21 mouse cellular contexts compared by ENCODE assay signal in the genomic region with DNA sequence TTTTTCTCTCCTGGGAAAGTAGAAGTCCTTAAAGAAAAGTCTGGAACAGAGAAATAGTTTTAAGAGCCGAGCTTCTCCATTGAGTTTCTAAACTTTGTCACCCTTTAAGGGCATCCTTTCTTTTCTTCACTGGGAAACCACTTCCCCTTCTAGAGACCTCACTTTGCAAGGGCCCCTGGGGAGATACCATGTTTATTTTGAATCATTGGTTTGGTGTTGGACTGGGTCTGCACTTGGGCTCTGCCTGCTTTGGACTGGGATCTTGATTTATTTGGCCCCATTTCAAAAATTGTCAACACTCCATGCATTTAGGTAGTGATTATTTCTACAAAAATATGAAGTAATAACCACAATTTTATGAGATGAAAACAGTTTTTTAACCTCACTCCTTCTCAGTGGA.
DNase-seq lines count a peak whose midpoint lies in the region; ATAC-seq lines count a peak whose summit lies in the region.
"Had no signal": no experiment of that assay in that cellular context is flagged by ENCODE, and none has a peak within 500 bp of the region (broad histone marks: within the 10 kb centered on the region; RNA-seq: fewer than 3 reads in every experiment).

No protein-coding gene starts in this region.

- H3K9me3 ChIP-seq in heart, embryonic 16.5 days (replicated peaks; ENCODE audit: control insufficient read depth, low read length), result no peaks in the 10 kb centered on the region
- H3K9me3 ChIP-seq: embryonic facial prominence, embryonic 13.5 days; forebrain, embryonic 12.5 days; heart, embryonic 13.5 days; intestine, embryonic 15.5 days; midbrain, embryonic 13.5 days had no signal

- no peaks in the 10 kb centered on the region for H3K36me3 ChIP-seq in heart, embryonic 16.5 days (ENCODE audit: control insufficient read depth, insufficient read depth)
- H3K36me3 ChIP-seq: embryonic facial prominence, embryonic 13.5 days; forebrain, embryonic 12.5 days; heart, embryonic 13.5 days; intestine, embryonic 15.5 days; midbrain, embryonic 13.5 days had no signal

- no peak overlapping the region for H3K9ac ChIP-seq in heart, embryonic 16.5 days (ENCODE audit: low read length)
- H3K9ac ChIP-seq: embryonic facial prominence, embryonic 13.5 days; forebrain, embryonic 12.5 days; heart, embryonic 13.5 days; intestine, embryonic 15.5 days; midbrain, embryonic 13.5 days had no signal

- 43% methylated on average over 1 of the region's 1 CpGs for WGBS in heart, embryonic 16.5 days

- no peak overlapping the region for H3K4me3 ChIP-seq in heart, embryonic 16.5 days (ENCODE audit: low read length)
- H3K4me3 ChIP-seq: embryonic facial prominence, embryonic 13.5 days; erythroblast, embryonic 14.5 days; forebrain, embryonic 12.5 days; heart, adult 2 months; heart, embryonic 13.5 days; intestine, embryonic 15.5 days; midbrain, embryonic 13.5 days had no signal

- H3K4me1 ChIP-seq in heart, embryonic 16.5 days (ENCODE audit: control insufficient read depth, insufficient read depth, low read length), result 0 out of 2 replicates have a peak, but pooled peaks cover 2% of the 10 kb centered on the region
- H3K4me1 ChIP-seq: intestine, embryonic 15.5 days; midbrain, embryonic 13.5 days had no signal

- no peaks in the 10 kb centered on the region for H3K27me3 ChIP-seq in heart, embryonic 16.5 days (ENCODE audit: control insufficient read depth, insufficient read depth, low read length)
- H3K27me3 ChIP-seq: embryonic facial prominence, embryonic 13.5 days; heart, embryonic 13.5 days; intestine, embryonic 15.5 days; midbrain, embryonic 13.5 days had no signal

- no peak for DNase-seq in heart, postnatal 4 days
- peak; percentile 4 to 14 for DNase-seq in spleen, postnatal 36 days (ENCODE audit: low spot score in 2 of 2)
- DNase-seq in spleen, postnatal 10 days (ENCODE audit: low spot score in 2 of 2), result no peak
- DNase-seq in CD4-positive, CD25-positive, alpha-beta regulatory T cell, adult 2 months (ENCODE audit: low read depth, low spot score), result peak; percentile 7
- no peak for DNase-seq in left cerebral cortex, adult 11 months (ENCODE audit: low spot score)
- no peak for DNase-seq in cerebellum, adult 18-20 months
- DNase-seq: cerebellum, adult 11-12 months; cerebellum, postnatal 25 days; embryo, embryonic 11 days; gastrocnemius, postnatal 36 days had no signal

- no peak overlapping the region for H3K27ac ChIP-seq in heart, embryonic 16.5 days (ENCODE audit: low read length)
- H3K27ac ChIP-seq: embryonic facial prominence, embryonic 13.5 days; forebrain, embryonic 12.5 days; heart, adult 2 months; heart, embryonic 13.5 days; intestine, embryonic 15.5 days; midbrain, embryonic 13.5 days had no signal

- ATAC-seq in heart, embryonic 16.5 days (replicated peaks; ENCODE audit: extremely low read depth, insufficient read depth, low FRiP score), result no peak
- 0 out of 4 replicates have a peak, but pooled peaks have one; percentile 25 to 42 for ATAC-seq in hematopoietic stem cell, adult 5-6 weeks (replicated peaks in 1 of 2; ENCODE audit: insufficient read depth in 1 of 2, low FRiP score in 2 of 2, low TSS enrichment in 1 of 2, low read depth in 1 of 2, poor library complexity in 2 of 2, severe bottlenecking in 2 of 2)
- ATAC-seq: hindbrain, embryonic 16.5 days; intestine, embryonic 15.5 days; midbrain, embryonic 13.5 days had no signal

- 0 out of 2 replicates have a peak overlapping the region, but pooled peaks have one; percentile 1 for H3K4me2 ChIP-seq in heart, embryonic 16.5 days (ENCODE audit: low read depth, low read length)
- H3K4me2 ChIP-seq: embryonic facial prominence, embryonic 13.5 days; forebrain, embryonic 12.5 days; heart, embryonic 13.5 days; intestine, embryonic 15.5 days; liver, embryonic 11.5 days; midbrain, embryonic 13.5 days had no signal

Comparison
In these comparisons a context has a peak if more than half of its experiments do, and no peak if none do; other contexts are left out.
1. DNase-seq: peak in spleen, postnatal 36 days (2 of 2) and CD4-positive, CD25-positive, alpha-beta regulatory T cell, adult 2 months (single experiment); none in heart, postnatal 4 days (single experiment), spleen, postnatal 10 days (0 of 2), left cerebral cortex, adult 11 months (single experiment) and cerebellum, adult 18-20 months (0 of 2).